Mouse (Mus musculus) lung, embryonic 14.5 days (tissue): Measurements from ENCODE around the gene Ncln. TPM values are rescaled to one million over a fixed set of nuclear protein-coding genes. Genes with fewer than 3 reads are reported as not detected.

Experiments used
- ATAC-seq: fragments of 200-750 bp; cut with Nextera tagmentation; 2 replicates; pipeline ENCODE4 v1.8.0; 2017; ENCODE audit warnings: mild to moderate bottlenecking, moderate TSS enrichment, moderate library complexity; ENCODE audit not compliant: insufficient read depth
- DNase-seq: peaks from one replicate; pipeline ENCODE4 v3.0.0-alpha.2; 2015
- H3K27ac ChIP-seq: fragments of 300-500 bp; sonication (generic); 2 replicates; pipeline ENCODE4 v1.5.1; 2014; ENCODE audit warnings: low read depth, mild to moderate bottlenecking, moderate library complexity
- H3K27me3 ChIP-seq: fragments of 300-500 bp; sonication (generic); 2 replicates; pipeline ENCODE4 v1.6.1; 2014; ENCODE audit warnings: low read length, control low read depth; ENCODE audit not compliant: insufficient read depth
- H3K36me3 ChIP-seq: fragments of 300-500 bp; sonication (generic); 2 replicates; pipeline ENCODE4 v1.6.1; 2014; ENCODE audit warnings: control low read depth; ENCODE audit not compliant: insufficient read depth
- H3K4me1 ChIP-seq: fragments of 300-500 bp; sonication (generic); 2 replicates; pipeline ENCODE4 v1.6.1; 2014; ENCODE audit warnings: antibody characterized with exemption, control low read depth; ENCODE audit not compliant: insufficient read depth
- H3K4me2 ChIP-seq: fragments of 300-500 bp; sonication (generic); 2 replicates; pipeline ENCODE4 v1.6.1; 2014; ENCODE audit warnings: mild to moderate bottlenecking
- H3K4me3 ChIP-seq: fragments of 300-500 bp; sonication (generic); 2 replicates; pipeline ENCODE4 v1.5.1; 2014; ENCODE audit warnings: low read depth, low read length
- H3K9ac ChIP-seq: fragments of 300-500 bp; sonication (generic); 2 replicates; pipeline ENCODE4 v1.6.1; 2014
- H3K9me3 ChIP-seq: fragments of 300-500 bp; sonication (generic); 2 replicates; pipeline ENCODE4 v1.6.1; 2016; ENCODE audit warnings: low read depth, low read length, control low read depth
- CTCF ChIP-seq: IDR thresholded peaks from 2 replicates; pipeline ENCODE4 v1.5.1; 2016; ENCODE audit warnings: antibody characterized with exemption, low read depth
- WGBS: fragments of 180-500 bp; shearing (Covaris S2); extraction: QIAGEN DNeasy Blood & Tissue Kit; methylation state at CpG from one replicate; pipeline ENCODE4 v1.1.7; 2014; 5-methylcytosine and 5-hydroxymethylcytosine counted together
- polyA plus RNA-seq: library from polyadenylated mRNA; unstranded; fragments of >200 nt; fragmentation: Nextera tagmentation; extraction: Ambion mirVana; gene quantifications from 2 replicates; pipeline ENCODE4 v1.2.1, GENCODE M21; 2014

Ncln gene
- polyA plus RNA-seq, 1 experiment from 2014 or later: 97.3 TPM

GRCm38 (mm10) chr10:81460951-81461350, 35.2 kb downstream of the Ncln start:
- Histone ChIP-seq H3K27me3 (peaks cover 88% of the 10 kb centered on the region), H3K4me2 (no peak overlapping the region), H3K4me1 (peaks cover 3% of the 10 kb centered on the region; the same call in 1 of the 2 replicates), H3K27ac (no peak overlapping the region), H3K36me3 (no peaks in the 10 kb centered on the region), H3K9me3 (no peaks in the 10 kb centered on the region), H3K9ac (no peak overlapping the region), H3K4me3 (no peak overlapping the region)
- ATAC-seq (no peak), DNase-seq (no peak)
- WGBS: 40% methylated on average over 11 of the region's 11 CpGs
- no peak for TF ChIP-seq CTCF

GRCm38 (mm10) chr10:81460471-81460870, 35.7 kb downstream of the Ncln start:
- 34% methylated on average over 19 of the region's 20 CpGs for WGBS
- TF ChIP-seq CTCF: no peak
- no peak overlapping the region for H3K4me3 ChIP-seq

DNA sequence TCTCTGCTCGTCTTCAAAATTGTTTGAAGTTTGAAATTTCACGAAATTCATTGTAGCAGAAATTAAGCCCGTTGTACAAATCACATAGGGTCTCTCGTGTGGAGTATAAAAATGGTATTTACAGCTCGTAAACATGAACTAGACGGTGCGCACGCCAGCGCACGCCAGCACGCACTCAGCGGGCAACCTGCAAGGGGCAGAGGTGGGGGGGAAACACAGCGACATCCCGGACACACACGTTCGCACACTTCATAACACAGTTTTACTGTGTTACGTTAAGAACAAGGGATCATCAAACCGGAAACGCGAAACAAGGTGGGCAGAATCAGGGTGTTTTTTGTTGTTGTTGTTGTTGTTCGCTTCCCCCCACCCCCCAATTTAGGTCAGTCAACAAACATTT, 36.8 kb downstream of the Ncln start:
- DNase-seq: no peak
- H3K27ac ChIP-seq: no peak overlapping the region
- H3K36me3 ChIP-seq: no peaks in the 10 kb centered on the region
- no peak overlapping the region for H3K4me3 ChIP-seq
- H3K9ac ChIP-seq: no peak overlapping the region
- no peaks in the 10 kb centered on the region for H3K9me3 ChIP-seq
- ATAC-seq: no peak
- TF ChIP-seq CTCF: no peak
- peaks cover 3% of the 10 kb centered on the region; the same call in 1 of the 2 replicates for H3K4me1 ChIP-seq
- peaks cover 88% of the 10 kb centered on the region for H3K27me3 ChIP-seq
- 72% methylated on average over 21 of the region's 21 CpGs for WGBS
- no peak overlapping the region for H3K4me2 ChIP-seq

More at GRCm38 (mm10) chr10:81460471-81460870, 35.7 kb downstream of the Ncln start:
- H3K27ac ChIP-seq: no peak overlapping the region
- ATAC-seq (no peak), DNase-seq (no peak)
- no peak overlapping the region for H3K4me2 ChIP-seq
- H3K9ac ChIP-seq: no peak overlapping the region
- no peaks in the 10 kb centered on the region for H3K36me3 ChIP-seq
- H3K9me3 ChIP-seq: no peaks in the 10 kb centered on the region
- H3K4me1 ChIP-seq: peaks cover 3% of the 10 kb centered on the region; the same call in 1 of the 2 replicates
- peaks cover 87% of the 10 kb centered on the region for H3K27me3 ChIP-seq

DNA sequence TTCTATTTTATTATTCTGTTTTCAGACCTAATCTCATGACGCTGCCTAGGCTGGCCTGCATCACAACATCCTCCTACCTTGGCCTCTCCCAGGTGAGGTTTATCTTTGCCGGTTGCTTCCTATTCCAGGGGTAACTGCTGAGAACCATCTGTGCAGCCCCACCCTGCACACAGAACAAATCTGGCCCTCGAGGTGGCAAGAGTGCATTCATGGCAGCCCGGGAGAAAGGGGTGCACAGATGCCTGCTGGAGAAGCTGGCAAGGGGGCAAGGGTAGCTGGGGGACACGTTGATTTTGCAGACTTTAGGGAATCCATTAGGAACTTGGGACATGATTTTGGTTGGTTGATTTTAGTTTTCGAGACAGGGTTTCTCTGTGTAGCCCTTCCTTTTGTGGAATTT, 37.9 kb downstream of the Ncln start:
- Histone ChIP-seq H3K27ac (no peak overlapping the region), H3K36me3 (no peaks in the 10 kb centered on the region), H3K4me1 (no peaks in the 10 kb centered on the region), H3K9me3 (no peaks in the 10 kb centered on the region), H3K4me3 (no peak overlapping the region), H3K9ac (no peak overlapping the region), H3K27me3 (peaks cover 87% of the 10 kb centered on the region), H3K4me2 (no peak overlapping the region)
- 72% methylated on average over 6 of the region's 6 CpGs for WGBS
- DNase-seq: no peak
- ATAC-seq: no peak
- no peak for TF ChIP-seq CTCF

DNA sequence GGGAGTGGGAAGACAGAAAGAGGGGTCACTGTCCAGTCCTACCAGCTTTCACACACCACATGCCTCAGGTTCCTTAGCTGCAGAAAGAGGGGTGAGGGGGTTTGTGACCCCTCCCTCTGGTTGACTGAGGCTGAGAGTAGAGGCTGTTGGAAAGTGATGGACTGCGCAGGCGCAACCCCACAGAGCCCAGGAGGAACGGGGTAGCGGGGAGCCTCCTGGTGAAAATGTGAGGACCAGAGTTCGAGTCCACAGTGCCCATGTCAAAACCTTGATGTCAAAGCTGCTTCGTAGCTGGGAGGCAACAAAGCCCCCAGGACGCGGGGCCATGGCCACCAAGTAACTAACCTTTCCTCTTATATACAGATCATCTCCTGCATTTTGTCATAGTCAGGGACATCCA, 38.6 kb downstream of the Ncln start:
- Histone ChIP-seq H3K4me2 (no peak overlapping the region), H3K9me3 (no peaks in the 10 kb centered on the region), H3K27me3 (peaks cover 87% of the 10 kb centered on the region), H3K36me3 (no peaks in the 10 kb centered on the region), H3K27ac (no peak overlapping the region), H3K4me3 (no peak overlapping the region), H3K4me1 (no peaks in the 10 kb centered on the region), H3K9ac (no peak overlapping the region)
- no peak for TF ChIP-seq CTCF
- DNase-seq (no peak), ATAC-seq (no peak)
- WGBS: 76% methylated on average over 8 of the region's 8 CpGs

- DNase-seq: no peak
- H3K9ac ChIP-seq: no peak overlapping the region
- WGBS: 29% methylated on average over 12 of the region's 12 CpGs
- TF ChIP-seq CTCF: no peak
- H3K36me3 ChIP-seq: no peaks in the 10 kb centered on the region
- ATAC-seq: no peak
- H3K27me3 ChIP-seq: peaks cover 87% of the 10 kb centered on the region
- no peaks in the 10 kb centered on the region for H3K4me1 ChIP-seq
- H3K4me3 ChIP-seq: no peak overlapping the region
- no peaks in the 10 kb centered on the region for H3K9me3 ChIP-seq
- H3K4me2 ChIP-seq: no peak overlapping the region
- H3K27ac ChIP-seq: no peak overlapping the region
Observed at GRCm38 (mm10) chr10:81456983-81457563, 39.1 kb downstream of the Ncln start.

GRCm38 (mm10) chr10:81455181-81455895, 40.9 kb downstream of the Ncln start, which contains the start of gene Nfic:
Gene Nfic (minus strand): TSS chr10:81455635.
- DNase-seq: no peak
- Histone ChIP-seq H3K4me2 (no peak within 1 kb of the TSS), H3K27ac (no peak within 1 kb of the TSS), H3K4me3 (no peak within 1 kb of the TSS), H3K9ac (no peak within 1 kb of the TSS), H3K4me1 (no peaks in the 10 kb centered on the region), H3K36me3 (no peaks in the 10 kb centered on the region), H3K9me3 (no peaks in the 10 kb centered on the region), H3K27me3 (peaks cover 88% of the 10 kb centered on the region)
- no peak for ATAC-seq
- no peak for TF ChIP-seq CTCF
- WGBS: 51% methylated on average over 28 of the region's 28 CpGs
